Mouse (Mus musculus): ENCODE data around the gene Mink1. TPM values are rescaled to one million over a fixed set of nuclear protein-coding genes. Genes with fewer than 3 reads are reported as not detected.

The Mink1 gene
- total RNA-seq (2014; rRNA removed) (80.9 and 82.1 TPM in 2 replicates), polyA plus RNA-seq (2015; fragmentation: Nextera tagmentation; extraction: Ambion mirVana) (15.6 and 17.1 TPM in 2 replicates)

DNA sequence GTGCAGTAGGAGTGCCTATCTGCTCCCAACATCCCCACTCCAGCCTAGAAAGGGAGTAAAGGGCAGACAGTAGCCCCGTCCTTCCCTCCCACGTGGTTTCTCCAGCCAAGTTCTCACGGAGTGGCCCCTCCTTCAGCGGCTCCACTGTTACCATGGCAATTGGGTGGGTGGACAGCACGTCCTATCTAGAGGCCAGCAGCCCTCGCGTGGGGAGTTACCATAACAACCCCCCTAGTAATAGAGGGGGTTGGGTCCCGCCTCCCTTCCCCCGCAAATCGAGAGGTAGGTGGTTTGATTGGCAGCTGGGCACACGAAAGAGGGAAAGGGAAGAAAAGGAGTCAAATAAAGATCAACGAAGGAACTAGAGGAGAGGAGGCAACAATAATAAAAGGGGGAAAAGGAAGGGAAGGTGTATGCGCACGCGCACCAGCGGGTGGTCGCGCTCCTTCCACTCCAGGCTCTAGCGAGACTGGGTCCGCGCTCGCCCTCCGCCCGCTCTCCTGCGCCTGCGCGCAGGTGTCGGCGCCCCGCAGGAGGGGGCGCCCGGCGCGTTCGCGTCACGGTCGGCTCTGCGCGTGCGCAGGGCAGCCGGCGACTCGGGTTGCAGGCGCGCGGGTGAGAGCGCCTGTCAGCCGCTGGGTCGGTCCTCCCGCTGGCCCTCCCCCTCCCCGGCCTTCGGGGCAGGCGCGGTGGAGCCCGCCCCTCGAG lies at the start of gene Mink1:
Mink1 (plus strand) TSS at position 595 of the 708 bp plus-strand sequence.
- H3K27me3 ChIP-seq (ENCODE audit: insufficient read depth, low read length): no peaks in the 10 kb centered on the region
- ATAC-seq (ENCODE audit: low FRiP score) (peak; percentile 95), DNase-seq (ENCODE audit: low spot score) (peak; percentile 95)
- peak; percentile 2; the same call in 1 of the 2 replicates for TF ChIP-seq CTCF (IDR thresholded peaks at IDR 0.05)
- peaks cover 6% of the 10 kb centered on the region; the same call in 1 of the 2 replicates for H3K36me3 ChIP-seq (ENCODE audit: insufficient read depth, low read length)
- peaks cover 12% of the 10 kb centered on the region for H3K4me1 ChIP-seq (ENCODE audit: insufficient read depth, low read length)
- H3K9ac ChIP-seq (replicated peaks; ENCODE audit: low read length, poor library complexity, severe bottlenecking): peak within 1 kb of the TSS; percentile 90
- H3K27ac ChIP-seq (ENCODE audit: low read depth, low read length): peak within 1 kb of the TSS; percentile 78
- H3K4me3 ChIP-seq (ENCODE audit: low read depth, low read length): peak within 1 kb of the TSS; percentile 94
- H3K4me2 ChIP-seq (ENCODE audit: low read depth, low read length, poor library complexity, severe bottlenecking): peak within 1 kb of the TSS; percentile 90
- 1% methylated on average over 51 of the region's 57 CpGs for WGBS
- H3K9me3 ChIP-seq (ENCODE audit: low read length): no peaks in the 10 kb centered on the region

DNA sequence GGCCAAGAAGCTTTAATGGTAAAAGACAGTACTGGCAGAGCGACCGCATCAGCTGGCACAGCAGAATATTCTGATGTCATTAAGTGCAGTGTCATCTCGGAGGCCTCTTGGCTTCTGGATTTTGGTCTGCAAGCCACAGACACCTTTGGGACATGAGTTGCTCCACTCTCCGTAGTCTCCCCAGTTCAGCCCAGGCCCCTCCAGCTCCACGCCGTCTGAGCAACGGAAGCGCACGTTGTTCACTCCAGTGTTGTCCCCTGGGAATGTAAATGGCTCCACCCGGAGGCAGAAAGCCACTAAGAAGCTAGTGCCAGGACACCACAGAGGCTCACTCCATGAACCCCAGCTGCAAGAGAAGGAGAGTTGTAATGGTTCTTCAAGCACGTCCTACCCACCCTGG lies 49.2 kb upstream of the Mink1 start:
- Histone ChIP-seq H3K9ac (replicated peaks; ENCODE audit: low read length, poor library complexity, severe bottlenecking) (no peak overlapping the region), H3K4me3 (ENCODE audit: low read depth, low read length) (no peak overlapping the region), H3K27ac (ENCODE audit: low read depth, low read length) (no peak overlapping the region), H3K36me3 (ENCODE audit: insufficient read depth, low read length) (no peaks in the 10 kb centered on the region), H3K9me3 (ENCODE audit: low read length) (no peaks in the 10 kb centered on the region), H3K4me2 (ENCODE audit: low read depth, low read length, poor library complexity, severe bottlenecking) (no peak overlapping the region), H3K27me3 (ENCODE audit: insufficient read depth, low read length) (no peaks in the 10 kb centered on the region), H3K4me1 (ENCODE audit: insufficient read depth, low read length) (no peaks in the 10 kb centered on the region; the same call in 1 of the 2 replicates)
- ATAC-seq (ENCODE audit: low FRiP score) (no peak), DNase-seq (ENCODE audit: low spot score) (no peak)
- TF ChIP-seq CTCF (IDR thresholded peaks at IDR 0.05): no peak
- 56% methylated on average over 11 of the region's 11 CpGs for WGBS

DNA sequence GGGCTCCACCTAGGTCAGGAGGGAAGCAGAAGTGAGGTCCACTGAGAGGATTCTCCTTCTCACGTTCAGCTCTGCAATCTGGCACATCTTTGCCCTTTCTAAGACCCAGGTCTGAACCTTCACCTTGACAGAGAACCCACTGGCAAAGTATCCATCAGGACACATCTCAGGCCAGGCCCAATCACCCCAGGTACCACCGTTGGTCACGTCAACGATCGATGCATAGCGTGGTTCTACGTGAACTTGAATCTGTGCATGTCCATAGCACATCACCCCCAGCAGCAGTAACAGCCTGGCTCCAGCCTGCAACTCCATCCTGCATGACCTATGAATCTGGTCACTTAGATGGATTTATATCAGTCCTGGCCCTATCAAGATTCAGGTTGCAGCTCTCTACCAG lies 48.4 kb upstream of the Mink1 start, which contains the start of gene Vmo1:
Vmo1 (minus strand) TSS at position 329 of the 400 bp plus-strand sequence.
- H3K27me3 ChIP-seq (ENCODE audit: insufficient read depth, low read length): no peaks in the 10 kb centered on the region
- no peak for ATAC-seq (ENCODE audit: low FRiP score)
- H3K27ac ChIP-seq (ENCODE audit: low read depth, low read length): no peak within 1 kb of the TSS
- no peaks in the 10 kb centered on the region for H3K9me3 ChIP-seq (ENCODE audit: low read length)
- no peaks in the 10 kb centered on the region for H3K36me3 ChIP-seq (ENCODE audit: insufficient read depth, low read length)
- no peak for DNase-seq (ENCODE audit: low spot score)
- H3K4me1 ChIP-seq (ENCODE audit: insufficient read depth, low read length): no peaks in the 10 kb centered on the region; the same call in 1 of the 2 replicates
- H3K9ac ChIP-seq (replicated peaks; ENCODE audit: low read length, poor library complexity, severe bottlenecking): no peak within 1 kb of the TSS
- no peak within 1 kb of the TSS for H3K4me2 ChIP-seq (ENCODE audit: low read depth, low read length, poor library complexity, severe bottlenecking)
- no peak within 1 kb of the TSS for H3K4me3 ChIP-seq (ENCODE audit: low read depth, low read length)
- TF ChIP-seq CTCF (IDR thresholded peaks at IDR 0.05): no peak
- 93% methylated on average over 7 of the region's 7 CpGs for WGBS

- Histone ChIP-seq H3K9me3 (ENCODE audit: low read length) (no peaks in the 10 kb centered on the region), H3K27ac (ENCODE audit: low read depth, low read length) (no peak overlapping the region), H3K27me3 (ENCODE audit: insufficient read depth, low read length) (no peaks in the 10 kb centered on the region), H3K36me3 (ENCODE audit: insufficient read depth, low read length) (no peaks in the 10 kb centered on the region), H3K4me1 (ENCODE audit: insufficient read depth, low read length) (no peaks in the 10 kb centered on the region), H3K9ac (replicated peaks; ENCODE audit: low read length, poor library complexity, severe bottlenecking) (no peak overlapping the region), H3K4me3 (ENCODE audit: low read depth, low read length) (no peak overlapping the region), H3K4me2 (ENCODE audit: low read depth, low read length, poor library complexity, severe bottlenecking) (no peak overlapping the region)
- peak; percentile 85 for TF ChIP-seq CTCF (IDR thresholded peaks at IDR 0.05)
- peak; percentile 66 for DNase-seq (ENCODE audit: low spot score)
- 24% methylated on average over 2 of the region's 2 CpGs for WGBS
- no peak for ATAC-seq (ENCODE audit: low FRiP score)
Measured at GRCm38 (mm10) chr11:70516352-70516751, 46.3 kb upstream of the Mink1 start.

- 68% methylated on average over 1 of the region's 1 CpGs for WGBS
- Histone ChIP-seq H3K4me3 (ENCODE audit: low read depth, low read length) (no peak overlapping the region), H3K9me3 (ENCODE audit: low read length) (no peaks in the 10 kb centered on the region), H3K27me3 (ENCODE audit: insufficient read depth, low read length) (no peaks in the 10 kb centered on the region), H3K4me2 (ENCODE audit: low read depth, low read length, poor library complexity, severe bottlenecking) (no peak overlapping the region), H3K4me1 (ENCODE audit: insufficient read depth, low read length) (no peaks in the 10 kb centered on the region), H3K9ac (replicated peaks; ENCODE audit: low read length, poor library complexity, severe bottlenecking) (no peak overlapping the region), H3K27ac (ENCODE audit: low read depth, low read length) (no peak overlapping the region), H3K36me3 (ENCODE audit: insufficient read depth, low read length) (no peaks in the 10 kb centered on the region)
- TF ChIP-seq CTCF (IDR thresholded peaks at IDR 0.05): no peak
- no peak for ATAC-seq (ENCODE audit: low FRiP score)
- no peak for DNase-seq (ENCODE audit: low spot score)
Measured at GRCm38 (mm10) chr11:70518436-70518835, 44.2 kb upstream of the Mink1 start.

GRCm38 (mm10) chr11:70518923-70519322 lies 43.8 kb upstream of the Mink1 start, which contains the start of gene Gltpd2:
Gltpd2 (plus strand) TSS chr11:70519196.
- ATAC-seq (ENCODE audit: low FRiP score): no peak
- no peaks in the 10 kb centered on the region for H3K36me3 ChIP-seq (ENCODE audit: insufficient read depth, low read length)
- 85% methylated on average over 10 of the region's 10 CpGs for WGBS

More at GRCm38 (mm10) chr11:70518923-70519322, 43.8 kb upstream of the Mink1 start, which contains the start of gene Gltpd2:
- peak within 1 kb of the TSS; percentile 20; the same call in 1 of the 2 replicates for H3K4me3 ChIP-seq (ENCODE audit: low read depth, low read length)
- DNase-seq (ENCODE audit: low spot score): no peak
- H3K27me3 ChIP-seq (ENCODE audit: insufficient read depth, low read length): no peaks in the 10 kb centered on the region
- peak within 1 kb of the TSS; percentile 36; the same call in 1 of the 2 replicates for H3K9ac ChIP-seq (replicated peaks; ENCODE audit: low read length, poor library complexity, severe bottlenecking)
- no peaks in the 10 kb centered on the region for H3K9me3 ChIP-seq (ENCODE audit: low read length)
- peak within 1 kb of the TSS; percentile 47 for H3K4me2 ChIP-seq (ENCODE audit: low read depth, low read length, poor library complexity, severe bottlenecking)
- H3K4me1 ChIP-seq (ENCODE audit: insufficient read depth, low read length): no peaks in the 10 kb centered on the region
- H3K27ac ChIP-seq (ENCODE audit: low read depth, low read length): peak within 1 kb of the TSS; percentile 68
- TF ChIP-seq CTCF (IDR thresholded peaks at IDR 0.05): no peak
